Mouse (Mus musculus) frontal cortex, postnatal 10 days (tissue): ENCODE results near the gene Nfatc2.
A peak's percentile ranks its signal among the peaks of the same experiment; 100 is the strongest.

Experiments used
- DNase-seq, 2 experiments: peaks; one replicate each; pipeline ENCODE4 v3.0.0; 2022; ENCODE audit warnings: low spot score in 2 of 2, mixed read lengths in 1 of 2

Gene Nfatc2

DNA sequence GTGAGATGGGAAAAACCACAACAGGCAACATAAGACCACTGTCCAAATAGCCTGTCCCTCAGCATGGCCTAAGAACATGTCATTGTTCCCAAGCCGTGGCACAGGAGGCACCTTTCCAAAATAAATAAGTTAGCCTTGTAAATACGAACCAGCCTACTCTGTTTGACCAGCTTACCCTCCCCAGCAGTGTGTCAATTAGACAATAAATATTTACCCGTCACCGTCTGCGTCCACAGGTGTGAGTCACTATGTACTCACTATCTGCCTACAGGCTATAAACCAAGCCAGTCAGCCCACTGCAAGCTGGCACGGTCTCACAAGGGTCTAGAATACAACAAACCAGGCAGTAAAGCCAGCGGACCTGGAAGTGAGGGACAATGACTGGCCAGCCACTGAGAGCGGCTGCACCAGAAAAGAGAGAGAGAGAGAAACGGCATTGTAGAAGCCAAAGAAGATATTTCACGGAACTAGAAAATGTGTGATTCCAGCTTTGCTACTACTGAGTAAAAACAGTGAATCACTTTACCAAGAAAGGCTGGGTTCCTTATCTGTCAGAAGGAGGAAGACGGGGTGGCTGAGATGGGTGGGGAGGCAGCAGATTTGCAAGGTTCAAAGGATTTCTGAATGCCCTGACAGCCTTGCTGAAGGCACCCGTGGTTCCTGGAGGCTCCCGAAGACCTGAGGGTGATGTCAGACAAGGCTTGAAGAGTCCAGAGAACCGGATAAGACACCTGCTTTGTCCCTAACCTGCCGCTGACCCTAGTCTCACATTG is 69.2 kb downstream of the Nfatc2 start:
- no peak for DNase-seq

DNA sequence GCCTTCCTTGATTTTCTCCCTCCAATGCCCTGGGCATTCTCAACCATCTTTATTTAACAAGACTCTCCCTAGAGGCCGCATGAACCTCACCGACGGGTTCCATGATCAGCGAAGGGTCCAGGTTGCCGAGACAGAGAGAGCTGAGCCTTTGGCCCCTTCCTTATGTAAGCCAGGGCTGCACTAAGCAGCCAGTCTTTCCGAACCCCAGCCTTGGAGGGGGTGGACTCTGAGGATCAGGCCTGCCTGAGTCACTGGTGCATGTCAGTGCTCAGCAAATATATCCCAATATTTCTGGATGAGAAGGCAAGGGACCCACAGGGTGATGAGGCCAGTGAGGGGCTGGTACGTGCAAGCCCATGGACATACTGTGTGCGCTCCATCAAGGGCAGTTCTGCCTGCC is 72.9 kb downstream of the Nfatc2 start:
- DNase-seq, result no peak

DNA sequence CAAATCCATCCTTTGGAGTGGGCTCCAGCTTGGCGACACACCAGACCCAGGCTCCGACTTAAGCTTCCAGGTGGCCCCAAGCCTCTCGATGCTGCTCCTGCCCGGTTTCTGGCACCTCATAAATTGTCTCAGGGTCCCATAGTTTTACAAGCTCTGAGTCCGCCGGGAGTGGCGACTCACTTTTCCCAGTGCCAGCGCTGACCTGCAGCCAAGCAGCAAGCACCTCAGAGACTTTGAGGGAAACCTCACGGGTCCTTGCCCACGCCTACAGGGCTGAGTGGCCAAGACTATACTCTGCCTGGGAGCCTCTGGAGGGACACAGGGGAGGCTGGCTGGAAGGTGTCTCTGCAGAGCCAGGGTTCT is 74.0 kb downstream of the Nfatc2 start:
- no peak for DNase-seq

DNA sequence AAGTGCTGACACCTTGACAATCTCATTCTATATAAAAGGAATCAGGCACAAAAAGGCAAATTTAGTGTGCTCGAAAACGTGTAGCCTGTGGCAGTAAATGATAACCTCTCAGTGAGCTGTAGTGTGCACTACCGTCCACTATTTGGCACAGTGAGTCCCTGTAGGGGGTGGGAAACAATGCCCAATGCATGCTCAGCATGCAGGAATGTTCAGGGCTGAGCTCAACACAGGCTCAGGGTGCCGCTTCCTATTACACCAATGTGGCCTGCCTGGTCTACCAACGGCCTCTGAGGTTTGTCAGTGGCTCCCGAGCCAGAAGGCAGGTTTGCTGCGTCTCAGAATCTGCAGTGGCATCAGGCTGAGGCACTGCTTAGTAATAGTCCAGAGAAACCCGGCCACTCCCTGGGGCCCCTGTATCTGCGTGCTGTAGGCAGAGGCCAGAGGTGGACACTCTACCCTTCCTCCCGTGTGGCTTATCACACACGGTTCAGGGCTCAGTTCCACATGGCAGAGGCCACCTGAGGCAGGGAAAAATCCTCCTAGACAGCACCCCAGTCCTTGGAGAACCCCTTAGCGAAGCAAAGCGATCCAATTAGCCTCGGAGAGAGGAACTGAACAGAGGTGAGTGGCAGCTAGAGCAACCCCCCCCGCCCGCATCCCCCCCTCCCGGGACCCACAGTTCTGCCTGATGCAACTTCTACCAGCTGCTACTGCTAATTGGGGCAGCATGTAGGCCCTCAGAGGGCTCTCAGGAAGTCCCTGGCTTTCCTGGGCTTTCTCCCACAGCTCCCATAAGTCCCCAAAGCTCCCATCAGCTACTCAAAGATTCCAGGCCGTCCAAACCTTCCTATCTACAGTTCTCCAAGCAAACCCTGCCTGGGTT is 74.7 kb downstream of the Nfatc2 start:
- DNase-seq, result no peak

DNA sequence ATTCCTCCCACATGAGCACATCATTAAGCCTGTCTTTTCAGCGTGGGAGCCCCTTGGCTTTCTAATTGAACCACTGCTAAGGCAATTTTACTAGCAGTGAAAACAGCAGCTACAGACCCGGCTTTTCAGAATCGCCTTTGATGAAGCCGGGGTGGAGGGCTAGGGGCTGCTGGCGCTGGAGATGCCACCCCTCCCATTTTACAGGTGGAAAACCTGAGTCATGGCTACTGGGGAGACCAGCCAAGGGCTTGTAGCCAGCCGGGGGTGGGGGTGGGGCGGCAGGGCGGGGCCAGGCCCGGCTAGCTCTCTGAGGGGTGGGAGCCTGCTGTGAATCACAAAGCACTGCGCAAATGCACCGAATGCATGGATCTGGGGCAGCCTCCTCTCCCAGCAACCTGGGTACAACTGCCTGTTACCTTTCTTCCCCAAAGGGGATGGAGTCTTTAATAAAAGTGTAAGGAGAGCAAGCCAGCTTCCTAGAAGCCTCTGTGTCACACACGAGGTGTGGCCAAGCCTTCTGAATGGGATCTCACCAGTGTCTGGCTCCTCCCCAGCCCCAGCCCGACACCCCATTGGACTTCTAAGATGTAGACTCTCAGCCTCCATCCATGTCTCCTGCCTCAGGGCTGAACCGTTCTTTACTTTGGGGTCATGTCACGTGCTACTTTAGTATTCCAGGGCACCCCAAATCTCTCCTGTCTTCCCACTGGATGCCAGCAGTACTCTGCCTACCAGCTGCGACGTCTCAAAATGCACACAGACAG is 75.9 kb downstream of the Nfatc2 start:
- DNase-seq, result no peak

DNA sequence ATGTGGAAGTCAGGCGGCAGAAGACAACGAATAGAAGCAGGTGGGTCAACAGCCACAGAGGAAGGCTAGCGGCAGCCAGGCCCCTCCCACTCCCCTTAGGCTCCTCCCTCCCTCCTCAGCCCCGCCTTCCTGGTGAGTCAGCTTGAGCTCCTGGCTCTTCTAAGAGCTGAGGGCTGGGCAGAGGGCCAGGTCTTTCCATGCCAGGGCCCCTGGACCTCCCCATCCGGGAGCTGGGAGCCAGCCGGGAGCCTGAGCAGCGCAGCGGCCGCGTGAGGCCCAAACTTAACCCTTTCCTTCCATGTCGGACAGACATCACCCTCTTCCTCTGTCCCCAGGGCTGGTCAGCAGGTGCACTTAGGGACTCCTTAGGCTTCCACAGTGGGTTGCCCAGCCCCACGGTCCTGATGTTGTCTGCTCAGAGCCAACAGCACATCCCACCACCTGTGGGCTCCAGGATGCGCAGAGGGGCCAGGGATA is 76.5 kb downstream of the Nfatc2 start:
- peak; percentile 83 to 85 for DNase-seq

DNA sequence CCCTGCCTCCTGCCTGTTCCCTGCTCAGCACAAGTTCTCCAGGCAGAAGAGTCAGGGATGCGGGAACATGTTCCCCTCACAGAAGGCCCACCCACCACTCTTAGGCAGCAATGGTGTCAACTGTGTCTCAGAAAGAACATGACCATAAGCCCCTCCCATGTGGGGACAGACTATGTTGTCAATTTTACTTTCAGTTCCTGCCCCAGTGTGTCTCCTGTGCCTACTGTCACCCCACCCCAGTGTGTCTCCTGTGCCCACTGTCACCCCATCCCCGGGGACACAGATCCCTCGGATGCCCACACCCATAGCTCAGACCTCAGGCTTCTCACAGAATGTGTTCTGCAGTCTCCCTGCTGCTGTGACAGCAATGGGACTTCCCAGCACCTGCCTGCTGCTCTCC is 79.2 kb downstream of the Nfatc2 start:
- no peak for DNase-seq

DNA sequence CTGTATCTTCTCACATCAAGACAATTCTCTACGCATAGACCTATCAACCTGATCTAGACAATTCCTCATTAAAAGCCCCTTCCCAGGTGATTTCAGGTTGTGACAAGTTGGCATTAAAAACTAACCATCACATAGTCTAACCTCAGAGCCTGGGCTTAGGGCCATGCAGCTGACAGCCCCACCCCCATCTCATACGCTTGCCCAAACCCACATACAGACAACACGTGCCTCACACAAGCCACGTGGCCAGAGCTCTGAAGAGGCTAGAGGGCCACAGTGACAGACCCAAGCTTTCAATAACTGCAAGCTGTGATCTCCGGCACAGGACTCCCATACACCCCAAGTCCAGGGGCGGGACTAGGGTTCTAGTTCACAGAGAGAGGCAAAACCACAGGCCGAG is 80.7 kb downstream of the Nfatc2 start:
- DNase-seq, result no peak

DNA sequence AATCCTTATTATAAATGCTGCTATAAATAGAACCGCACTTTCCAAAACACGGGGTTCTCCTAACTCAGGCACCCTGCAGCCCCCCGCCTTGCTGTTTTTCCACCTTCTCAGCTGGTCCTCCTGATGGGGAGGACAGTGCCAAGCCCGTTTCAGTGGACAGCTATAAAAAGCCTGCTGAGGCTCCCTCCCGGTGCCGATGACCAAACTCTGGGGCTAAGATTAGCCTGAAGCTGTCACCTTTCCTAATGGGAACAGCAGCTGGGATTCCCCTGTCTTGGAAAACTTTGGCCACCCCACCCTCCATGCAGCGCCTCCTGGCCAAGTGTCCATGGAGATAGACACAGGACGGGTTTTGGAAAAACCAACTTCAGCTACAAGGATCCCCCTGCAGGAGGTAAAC is 81.9 kb downstream of the Nfatc2 start:
- DNase-seq, result no peak

DNA sequence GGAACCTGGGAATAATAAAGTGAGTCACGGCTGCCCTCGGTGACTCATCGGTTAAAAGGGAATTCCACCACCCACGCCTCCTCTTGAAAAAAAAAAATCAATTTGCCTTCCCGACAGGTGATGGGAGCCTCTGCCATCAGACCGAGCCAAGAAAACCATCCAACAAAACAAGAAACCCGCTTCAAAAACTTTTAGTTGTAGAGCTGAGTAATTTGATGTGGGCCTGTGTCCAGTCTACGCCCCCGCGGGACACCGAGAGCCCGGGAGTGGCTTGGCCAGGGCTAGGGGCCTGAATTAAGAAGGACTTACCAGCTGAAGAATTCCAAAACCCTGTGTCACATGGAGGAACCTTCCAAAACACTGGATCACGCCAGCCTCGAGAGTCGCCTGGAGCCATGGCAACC is 83.2 kb downstream of the Nfatc2 start:
- DNase-seq, result no peak

DNA sequence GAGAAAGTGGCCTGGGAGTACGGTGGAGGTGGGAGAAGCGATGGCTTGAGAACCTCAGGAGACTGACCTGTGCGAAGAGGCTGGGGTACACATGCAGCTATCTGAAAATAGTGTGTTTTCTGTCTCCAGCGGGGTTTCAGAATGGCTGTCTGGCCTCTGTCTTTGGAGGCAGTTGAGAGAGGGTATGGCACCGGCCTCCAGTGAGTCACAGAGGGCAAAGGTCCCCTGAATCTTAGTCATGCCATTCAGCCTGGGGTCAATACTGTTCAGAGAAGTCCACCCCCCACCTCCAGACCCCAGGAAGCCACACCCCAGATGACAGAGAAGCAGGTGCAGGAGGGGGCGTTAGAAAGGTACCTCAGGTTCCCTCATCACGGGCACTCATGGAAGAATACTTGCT is 83.7 kb downstream of the Nfatc2 start:
- DNase-seq, result no peak

DNA sequence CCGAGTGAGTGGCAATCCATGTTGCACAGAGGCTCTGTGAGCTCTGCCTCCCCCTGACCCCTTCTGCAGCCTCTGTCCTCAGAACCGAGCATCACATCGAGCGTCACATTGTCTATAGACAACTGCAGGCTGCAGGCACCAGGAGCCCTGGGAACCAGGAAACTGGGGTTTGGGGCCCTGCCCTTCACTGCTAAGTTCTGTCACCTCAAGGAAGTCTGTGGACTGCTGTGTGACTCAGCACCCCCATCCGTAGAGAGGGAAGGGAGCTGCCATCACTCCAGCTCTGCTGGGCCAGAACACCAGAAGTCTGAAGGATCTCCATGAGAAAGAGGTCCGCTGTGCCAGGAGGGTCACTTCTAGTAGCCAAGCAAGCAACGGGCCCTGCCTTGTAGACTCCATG is 84.7 kb downstream of the Nfatc2 start:
- no peak for DNase-seq

DNA sequence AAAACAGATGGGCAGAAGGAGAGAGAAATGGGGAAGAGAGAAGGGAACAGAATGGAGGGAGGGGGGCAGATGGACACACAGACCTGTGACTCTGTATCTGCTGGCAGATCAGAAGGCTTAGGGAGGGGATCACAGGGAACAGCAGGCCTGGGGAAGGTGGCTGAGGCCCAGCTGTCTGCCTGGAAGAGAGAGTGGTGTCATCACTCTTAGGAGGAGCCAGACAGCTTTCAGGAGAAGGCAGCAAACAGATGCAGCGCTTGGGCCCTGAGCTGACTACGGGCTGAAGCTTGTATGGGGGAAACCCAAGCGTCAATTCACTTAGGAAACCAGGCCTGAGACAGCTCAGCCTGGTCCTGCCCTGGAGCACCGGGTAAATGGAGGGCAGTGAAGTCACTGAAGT is 86.0 kb downstream of the Nfatc2 start:
- DNase-seq, result no peak

DNA sequence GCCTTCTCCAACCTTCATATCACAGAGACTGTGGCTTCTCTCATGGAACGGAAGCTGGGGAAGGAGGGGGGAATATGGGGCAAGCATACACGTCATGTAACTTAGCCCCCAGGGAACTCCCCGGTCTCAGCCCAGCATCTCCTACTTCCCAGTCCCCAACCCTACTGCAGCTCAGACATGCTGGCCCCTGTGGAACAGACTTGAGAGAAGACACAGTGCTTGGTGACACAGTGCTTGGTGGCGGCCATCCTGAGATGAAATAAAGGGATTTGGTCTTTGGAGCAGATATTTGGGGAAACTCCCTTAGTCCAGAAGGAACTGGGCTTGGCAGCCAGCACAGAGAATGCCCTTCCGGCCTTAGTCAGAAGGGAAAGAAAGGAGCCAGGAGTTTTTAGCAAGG is 87.3 kb downstream of the Nfatc2 start:
- no peak for DNase-seq

DNA sequence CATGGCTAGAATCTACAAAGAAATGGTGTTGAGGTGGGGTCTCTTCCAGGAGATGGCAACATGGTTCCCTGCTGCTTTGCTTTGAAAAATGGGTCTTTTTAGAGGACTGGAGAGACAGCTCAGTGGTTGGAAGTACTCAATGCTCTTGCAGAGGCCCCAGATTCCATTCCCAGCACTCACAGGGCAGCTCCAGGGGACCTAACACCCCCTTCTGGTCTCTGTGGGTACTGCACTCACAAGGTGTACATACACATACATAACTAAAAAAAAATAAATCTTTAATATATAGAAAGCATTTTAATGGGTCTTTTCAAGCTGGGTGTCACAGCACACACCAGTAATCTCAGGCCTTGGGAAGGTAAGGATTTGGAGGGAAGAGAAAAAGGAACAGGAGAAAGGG is 89.9 kb downstream of the Nfatc2 start:
- DNase-seq, result no peak

DNA sequence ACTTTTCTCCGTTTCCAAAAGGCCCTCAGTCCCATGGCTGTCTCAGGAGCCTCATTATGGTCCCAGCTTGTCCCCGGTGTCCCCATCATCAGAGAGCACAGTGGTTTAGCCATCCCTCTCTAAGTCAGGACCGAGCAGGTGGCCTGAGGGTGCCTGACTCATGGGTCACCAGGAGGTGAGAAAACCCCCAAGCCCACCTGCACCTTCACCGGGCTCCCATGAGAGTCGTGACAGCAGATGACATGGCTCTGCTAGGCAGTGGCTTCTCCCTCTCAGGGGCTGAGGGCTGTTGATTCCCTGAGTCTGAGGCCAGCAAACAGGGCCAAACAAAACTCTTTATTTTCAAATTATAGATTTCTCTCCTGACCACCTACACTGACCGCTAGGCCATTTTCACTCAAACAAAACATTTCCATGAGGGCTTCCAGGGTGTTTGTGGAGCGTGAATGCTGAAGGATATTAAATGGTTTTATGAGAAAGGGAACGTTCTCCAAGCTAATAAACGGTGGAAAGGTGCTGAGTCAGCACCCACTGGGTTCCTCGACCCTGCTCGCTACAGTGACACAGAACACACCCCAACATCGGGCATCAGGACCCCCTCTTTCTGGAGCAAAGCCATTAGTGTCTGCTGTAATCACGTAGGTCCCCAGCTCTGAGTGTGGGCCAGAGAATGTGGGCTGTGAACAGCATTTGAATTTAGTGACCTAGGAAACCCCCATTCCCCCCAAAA is 92.8 kb downstream of the Nfatc2 start:
- DNase-seq, result no peak

DNA sequence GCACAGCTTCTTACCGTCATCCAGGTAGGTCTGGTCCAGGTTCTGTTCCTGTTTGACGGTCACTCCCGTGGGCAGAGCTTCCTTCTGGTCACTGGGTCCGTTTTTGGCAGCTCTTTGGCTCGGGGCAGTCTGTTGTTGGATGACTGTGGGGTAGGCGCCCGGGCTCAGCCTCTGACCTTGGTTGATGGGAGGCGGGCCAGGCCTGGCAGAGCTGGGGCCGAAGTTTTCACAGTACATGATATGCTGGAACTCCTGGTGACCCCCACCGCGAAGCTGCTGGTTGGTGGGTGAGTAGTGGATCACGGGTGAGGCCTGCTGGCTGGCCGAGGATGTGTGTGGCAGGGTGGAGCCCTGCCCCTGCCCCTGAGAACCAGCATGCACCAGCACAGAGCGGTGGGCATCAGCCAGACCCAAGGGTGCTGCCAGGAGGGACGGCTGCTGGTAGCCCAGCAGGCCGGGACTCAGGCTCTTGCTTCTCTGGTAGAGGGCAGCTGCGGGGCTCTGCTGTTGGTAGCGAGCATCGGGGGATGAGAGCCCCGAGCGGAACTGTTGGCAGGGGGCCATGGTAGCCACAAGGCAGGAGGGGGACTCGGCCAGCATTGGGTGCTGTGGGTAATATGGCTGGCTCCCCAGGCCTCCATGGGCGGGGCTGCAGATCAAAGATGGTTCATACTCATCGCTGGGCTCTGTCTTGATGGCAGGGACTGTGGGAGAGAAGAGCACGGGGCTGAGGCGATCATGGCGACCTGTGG is 96.8 kb downstream of the Nfatc2 start:
- no peak for DNase-seq

DNA sequence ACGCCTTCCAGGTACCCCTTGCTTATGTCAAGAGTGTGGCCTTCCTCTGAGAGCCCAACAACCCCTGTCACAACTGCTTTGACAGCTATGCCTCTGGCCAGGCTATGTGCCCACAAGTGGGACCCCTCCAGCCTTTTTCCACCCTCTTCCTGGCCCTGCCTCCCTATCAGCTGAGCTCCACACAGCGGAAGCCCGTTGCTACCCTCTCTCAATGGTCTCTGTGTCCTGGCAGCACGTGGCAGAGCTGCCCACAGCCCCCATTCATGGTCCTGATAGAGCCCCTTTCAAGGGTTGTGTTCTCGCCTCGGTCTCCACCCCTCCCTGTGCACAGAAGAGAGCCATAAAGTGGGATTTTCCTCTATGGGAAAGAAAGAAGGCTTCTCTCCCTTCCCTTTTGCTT is 97.7 kb downstream of the Nfatc2 start:
- DNase-seq, result no peak

DNA sequence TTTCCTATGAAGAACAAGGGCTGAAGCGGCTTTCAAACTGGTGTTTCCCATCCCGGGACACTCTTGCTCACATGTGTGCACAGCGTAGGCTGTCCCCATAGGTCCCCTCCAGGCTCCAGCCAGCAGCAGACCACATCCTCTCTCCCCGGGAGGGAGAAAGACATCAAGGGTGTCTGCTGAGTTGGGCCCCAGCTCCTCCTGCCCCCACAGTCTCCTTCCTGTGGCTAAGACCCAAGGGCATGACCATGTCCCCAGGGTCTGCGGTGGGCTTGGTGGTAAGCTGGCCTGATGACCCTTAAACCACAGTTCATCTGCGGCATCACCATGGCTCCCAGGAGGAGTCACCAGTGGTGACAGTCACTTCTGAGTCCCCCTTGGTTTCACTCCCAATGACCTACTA is 100.7 kb downstream of the Nfatc2 start:
- no peak for DNase-seq

DNA sequence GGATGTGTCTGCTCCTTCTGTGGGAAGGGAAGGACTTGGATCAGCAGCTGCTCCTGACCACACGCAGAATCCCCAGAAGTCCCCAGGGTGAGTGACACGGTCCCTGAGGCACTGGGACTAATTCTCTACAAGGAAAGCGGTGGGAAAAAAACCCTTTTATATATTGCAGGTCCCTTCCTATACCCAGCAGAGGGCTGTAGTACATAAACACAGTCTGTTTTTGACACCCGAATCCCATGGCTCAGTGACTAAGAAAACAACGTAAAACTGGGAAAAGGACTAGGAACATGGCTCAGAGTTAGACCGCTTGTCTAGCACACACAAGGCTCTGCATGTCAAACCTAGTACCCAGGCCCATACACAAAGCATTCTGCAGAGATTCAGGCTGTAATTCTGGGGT is 101.2 kb downstream of the Nfatc2 start:
- DNase-seq, result no peak

DNA sequence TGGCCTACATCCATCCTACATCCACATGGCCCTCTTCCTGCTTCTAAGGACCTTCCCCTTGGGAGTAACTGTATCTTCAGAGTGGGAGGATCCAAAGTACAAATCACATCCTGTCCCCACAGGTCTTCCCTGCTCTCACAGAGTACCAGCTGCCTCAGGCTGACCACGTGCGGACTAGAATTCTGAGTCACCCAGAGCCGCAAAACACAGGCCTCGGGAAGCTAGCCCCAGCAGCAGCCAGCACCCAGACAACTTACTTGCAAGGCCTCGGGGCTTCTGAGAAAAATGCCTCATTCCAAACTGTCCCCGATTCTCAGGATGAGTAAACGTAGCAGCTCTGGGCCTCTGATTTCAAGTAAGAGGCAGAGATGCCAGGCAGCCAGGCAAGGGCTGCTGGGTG is 109.7 kb downstream of the Nfatc2 start:
- DNase-seq, result no peak
